Mouse (Mus musculus) embryonic facial prominence, embryonic 13.5 days (tissue): ENCODE measurements at regions not wholly inside any gene's neighbourhood (a gene's known extent, or its start where the extent isn't known, plus 50 kb on each side); places are given as distances from the start of the nearest gene placed in this dataset.

ENCODE experiments used
- ATAC-seq: fragments of 200-750 bp; cut with Nextera tagmentation; 2 replicates; pipeline ENCODE4 v1.8.0; 2017; ENCODE audit warnings: low read depth; ENCODE audit not compliant: insufficient number of reproducible peaks, insufficient read depth, low FRiP score, low TSS enrichment
- H3K27ac ChIP-seq: fragments of 300-500 bp; sonication (generic); 2 replicates; pipeline ENCODE4 v1.5.1; 2015; ENCODE audit warnings: moderate library complexity, mild to moderate bottlenecking, inconsistent platforms
- H3K27me3 ChIP-seq: fragments of 300-500 bp; sonication (generic); 2 replicates; pipeline ENCODE4 v1.6.1; 2015; ENCODE audit warnings: mild to moderate bottlenecking, inconsistent platforms
- H3K36me3 ChIP-seq: fragments of 300-500 bp; sonication (generic); 2 replicates; pipeline ENCODE4 v1.6.1; 2015; ENCODE audit warnings: mild to moderate bottlenecking, inconsistent platforms
- H3K4me1 ChIP-seq: fragments of 300-500 bp; sonication (generic); 2 replicates; pipeline ENCODE4 v1.6.1; 2015; ENCODE audit warnings: inconsistent platforms
- H3K4me2 ChIP-seq: fragments of 300-500 bp; sonication (generic); 2 replicates; pipeline ENCODE4 v1.6.1; 2015; ENCODE audit warnings: moderate library complexity, mild to moderate bottlenecking, inconsistent platforms
- H3K4me3 ChIP-seq: fragments of 300-500 bp; sonication (generic); 2 replicates; pipeline ENCODE4 v1.5.1; 2015; ENCODE audit warnings: mild to moderate bottlenecking, inconsistent platforms
- H3K9ac ChIP-seq: fragments of 300-500 bp; sonication (generic); 2 replicates; pipeline ENCODE4 v1.6.1; 2015; ENCODE audit warnings: mild to moderate bottlenecking, inconsistent platforms
- H3K9me3 ChIP-seq: fragments of 300-500 bp; sonication (generic); 2 replicates; pipeline ENCODE4 v1.6.1; 2016; ENCODE audit warnings: inconsistent platforms
- WGBS: fragments of 180-500 bp; shearing (Covaris S2); methylation state at CpG from one replicate; pipeline ENCODE4 v1.1.7; 2015; ENCODE audit warnings: mixed read lengths; 5-methylcytosine and 5-hydroxymethylcytosine counted together

DNA sequence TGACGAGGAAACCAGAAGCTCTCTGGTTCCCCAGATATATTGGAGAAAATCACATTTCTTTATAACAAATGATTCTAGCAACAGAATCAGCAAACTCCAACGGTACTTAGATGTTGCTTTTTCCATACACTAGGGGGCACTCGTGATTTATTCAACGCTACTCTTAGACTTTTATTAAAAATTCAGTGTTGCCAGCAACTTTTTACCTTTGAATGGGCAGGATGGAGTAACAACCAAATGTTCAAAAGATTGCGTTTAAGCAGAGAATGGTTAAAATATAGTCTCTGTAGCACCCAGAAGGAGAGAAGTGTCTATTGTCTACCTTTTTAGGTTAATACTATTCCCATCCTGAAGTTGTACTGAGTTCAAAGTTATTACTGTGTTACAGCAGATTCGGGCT lies 715.4 kb upstream of the Cblb start:
- Histone ChIP-seq H3K27me3 (no peaks in the 10 kb centered on the region), H3K4me2 (no peak overlapping the region), H3K4me1 (no peaks in the 10 kb centered on the region), H3K4me3 (no peak overlapping the region), H3K9ac (no peak overlapping the region), H3K9me3 (no peaks in the 10 kb centered on the region), H3K36me3 (no peaks in the 10 kb centered on the region), H3K27ac (no peak overlapping the region)
- no peak for ATAC-seq
- 16% methylated on average over 6 of the region's 6 CpGs for whole genome bisulfite sequencing

DNA sequence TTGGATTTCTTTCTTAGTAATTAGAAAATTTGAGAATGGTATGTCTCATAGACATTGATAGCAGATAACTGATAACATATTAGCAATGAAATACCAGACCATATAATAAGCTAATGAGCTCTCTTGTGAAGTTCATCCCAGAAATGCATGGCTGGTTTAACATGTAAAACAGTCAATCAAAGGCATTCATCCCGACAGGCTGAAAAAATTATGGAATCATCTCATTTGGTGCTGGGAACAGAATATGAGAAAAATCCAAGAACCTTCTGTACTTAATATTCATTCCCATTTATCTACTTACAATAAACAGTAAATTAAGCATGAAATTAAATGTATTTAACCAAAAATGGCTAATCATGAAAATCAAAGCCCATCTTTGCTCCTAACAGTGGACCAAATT lies 698.8 kb upstream of the Cblb start:
- 73% methylated on average over 1 of the region's 1 CpGs for WGBS
- no peak for ATAC-seq
- Histone ChIP-seq H3K9me3 (no peaks in the 10 kb centered on the region), H3K4me2 (no peak overlapping the region), H3K36me3 (no peaks in the 10 kb centered on the region), H3K4me1 (no peaks in the 10 kb centered on the region), H3K9ac (no peak overlapping the region), H3K27ac (no peak overlapping the region), H3K27me3 (no peaks in the 10 kb centered on the region), H3K4me3 (no peak overlapping the region)

DNA sequence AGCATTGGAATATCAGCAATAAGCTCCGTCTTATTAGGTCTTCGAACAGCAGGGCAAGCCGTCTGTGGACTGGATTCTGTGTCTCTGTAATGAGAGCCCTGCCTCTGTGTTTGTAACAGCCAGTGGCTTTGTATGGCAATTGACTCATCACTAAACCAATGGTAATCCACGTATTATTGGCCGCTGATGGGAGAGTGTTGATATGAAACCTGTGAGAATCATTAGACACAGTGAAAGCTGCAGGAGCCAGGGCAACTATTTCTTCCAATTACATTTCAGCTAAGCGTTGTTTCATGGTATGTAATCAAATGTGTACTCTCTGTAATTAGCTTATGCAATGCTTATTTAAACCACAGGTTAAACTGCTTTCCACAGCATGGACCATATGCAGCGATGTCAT lies 696.1 kb upstream of the Cblb start:
- Histone ChIP-seq H3K4me3 (no peak overlapping the region), H3K4me1 (no peaks in the 10 kb centered on the region), H3K4me2 (no peak overlapping the region), H3K27ac (no peak overlapping the region), H3K9ac (no peak overlapping the region), H3K27me3 (no peaks in the 10 kb centered on the region), H3K9me3 (no peaks in the 10 kb centered on the region), H3K36me3 (no peaks in the 10 kb centered on the region)
- 78% methylated on average over 7 of the region's 7 CpGs for WGBS
- no peak for ATAC-seq

DNA sequence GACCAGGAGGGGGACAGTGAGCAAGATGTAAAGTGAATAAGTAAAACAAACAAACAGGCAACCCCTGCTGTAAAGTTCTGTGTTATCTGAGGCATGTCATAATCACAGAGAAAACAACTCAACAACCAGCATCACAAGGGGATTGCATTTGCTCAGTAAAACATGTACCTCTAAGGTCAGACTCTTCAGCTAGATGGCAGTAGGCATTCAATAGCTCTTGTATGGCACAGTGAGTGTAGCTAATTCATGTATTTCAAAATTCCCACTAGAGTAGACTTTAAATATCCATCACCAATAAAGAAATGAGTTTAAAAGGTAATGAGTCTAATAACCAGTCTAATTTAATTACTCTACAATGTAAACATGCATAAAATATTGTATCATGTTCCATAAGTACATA lies 683.9 kb upstream of the Cblb start:
- Histone ChIP-seq H3K27me3 (no peaks in the 10 kb centered on the region), H3K4me3 (no peak overlapping the region), H3K9me3 (no peaks in the 10 kb centered on the region), H3K36me3 (no peaks in the 10 kb centered on the region), H3K4me2 (no peak overlapping the region), H3K9ac (no peak overlapping the region), H3K27ac (no peak overlapping the region), H3K4me1 (no peaks in the 10 kb centered on the region)
- no peak for ATAC-seq

DNA sequence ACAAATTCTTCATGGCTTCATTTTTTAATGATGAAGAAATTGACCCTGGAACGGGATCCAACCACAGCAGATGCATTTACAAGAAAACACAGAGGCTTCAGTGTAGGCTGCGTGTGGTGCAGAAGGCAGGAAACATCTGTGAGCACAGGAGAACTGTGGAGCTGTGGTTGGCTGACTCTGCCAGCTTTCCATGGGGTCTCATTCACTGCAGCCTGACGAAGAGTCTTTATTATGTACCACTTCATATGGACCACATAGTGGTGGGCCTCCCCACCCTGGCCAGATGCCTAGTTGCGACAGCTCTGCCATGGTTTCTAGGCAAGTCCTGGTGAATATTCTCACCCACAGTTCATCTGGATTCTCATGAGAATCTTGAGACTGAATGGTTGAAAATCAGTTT lies 678.9 kb upstream of the Cblb start:
- Histone ChIP-seq H3K4me1 (no peaks in the 10 kb centered on the region), H3K27ac (no peak overlapping the region), H3K9ac (no peak overlapping the region), H3K36me3 (no peaks in the 10 kb centered on the region), H3K4me2 (no peak overlapping the region), H3K27me3 (no peaks in the 10 kb centered on the region), H3K9me3 (no peaks in the 10 kb centered on the region), H3K4me3 (no peak overlapping the region)
- WGBS: 35% methylated on average over 4 of the region's 4 CpGs
- ATAC-seq: peak; percentile 69; the same call in 1 of the 2 replicates

DNA sequence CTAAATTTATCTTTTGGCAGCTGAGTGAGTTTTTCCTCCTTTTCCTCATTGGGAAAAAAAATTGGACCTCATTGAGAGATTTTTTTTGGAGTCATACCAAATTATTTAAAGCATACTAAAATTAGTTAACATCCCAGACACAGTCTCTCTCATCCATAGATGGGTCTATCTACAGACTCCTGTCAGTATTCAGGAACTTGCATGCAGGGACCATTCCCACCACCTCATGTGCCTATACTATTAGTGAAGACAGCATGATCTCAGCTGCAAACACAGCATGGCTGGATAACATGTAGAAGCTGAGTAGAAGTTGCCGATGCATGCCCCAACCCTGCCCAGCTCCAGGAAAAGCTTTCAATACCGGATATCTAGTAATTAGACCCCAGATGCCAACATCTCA lies 677.2 kb upstream of the Cblb start:
- WGBS: 87% methylated on average over 2 of the region's 2 CpGs
- Histone ChIP-seq H3K9ac (no peak overlapping the region), H3K27ac (no peak overlapping the region), H3K4me3 (no peak overlapping the region), H3K4me1 (no peaks in the 10 kb centered on the region), H3K36me3 (no peaks in the 10 kb centered on the region), H3K4me2 (no peak overlapping the region), H3K9me3 (no peaks in the 10 kb centered on the region), H3K27me3 (no peaks in the 10 kb centered on the region)
- ATAC-seq: no peak

DNA sequence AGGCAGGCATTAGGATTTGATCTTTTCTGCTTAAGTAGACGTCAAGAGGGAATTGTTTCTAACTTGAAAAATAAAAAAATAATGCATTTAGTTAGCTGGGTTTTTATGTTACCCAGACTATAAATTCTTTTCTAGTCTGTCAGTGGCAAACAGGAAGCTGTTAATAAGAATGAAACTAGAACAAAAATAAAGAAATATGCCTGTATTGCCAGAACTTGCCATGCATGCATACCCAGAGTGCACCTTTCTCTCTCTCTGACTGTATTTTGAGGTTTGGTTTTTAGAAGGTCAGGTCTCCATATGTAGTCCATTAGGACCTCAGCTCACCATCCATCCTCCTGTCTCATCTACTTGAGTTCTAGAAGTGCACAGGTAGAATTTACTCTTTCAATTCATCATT lies 661.0 kb upstream of the Cblb start:
- Histone ChIP-seq H3K4me3 (no peak overlapping the region), H3K9me3 (no peaks in the 10 kb centered on the region), H3K36me3 (no peaks in the 10 kb centered on the region), H3K4me2 (no peak overlapping the region), H3K27me3 (no peaks in the 10 kb centered on the region), H3K4me1 (no peaks in the 10 kb centered on the region), H3K9ac (no peak overlapping the region), H3K27ac (no peak overlapping the region)
- 56% methylated on average over 1 of the region's 1 CpGs for WGBS
- no peak for ATAC-seq

DNA sequence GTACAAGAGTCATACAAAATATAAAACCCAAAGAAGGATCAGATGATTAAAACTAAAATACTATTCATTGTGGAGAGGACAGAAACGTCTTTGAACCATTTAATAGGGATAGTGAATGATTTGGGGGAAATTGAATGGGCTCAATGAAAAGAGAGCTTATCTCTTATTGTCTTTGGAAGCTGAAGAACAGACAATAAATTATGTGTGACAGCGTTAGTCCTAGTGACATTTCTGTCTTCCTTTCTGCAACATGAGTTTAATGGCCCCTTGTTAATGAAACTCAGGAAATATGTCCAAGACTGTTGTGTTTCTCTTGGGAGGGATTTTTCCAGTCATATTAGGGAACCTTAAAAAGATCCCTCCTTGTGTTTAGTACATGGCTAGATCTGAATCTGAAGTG lies 644.6 kb upstream of the Cblb start:
- ATAC-seq: no peak
- H3K36me3 ChIP-seq: no peaks in the 10 kb centered on the region
- no peak overlapping the region for H3K4me2 ChIP-seq
- no peaks in the 10 kb centered on the region for H3K4me1 ChIP-seq
- 54% methylated on average over 2 of the region's 2 CpGs for WGBS
- H3K9ac ChIP-seq: no peak overlapping the region
- no peak overlapping the region for H3K27ac ChIP-seq
- H3K9me3 ChIP-seq: no peaks in the 10 kb centered on the region
- H3K27me3 ChIP-seq: no peaks in the 10 kb centered on the region
- no peak overlapping the region for H3K4me3 ChIP-seq

DNA sequence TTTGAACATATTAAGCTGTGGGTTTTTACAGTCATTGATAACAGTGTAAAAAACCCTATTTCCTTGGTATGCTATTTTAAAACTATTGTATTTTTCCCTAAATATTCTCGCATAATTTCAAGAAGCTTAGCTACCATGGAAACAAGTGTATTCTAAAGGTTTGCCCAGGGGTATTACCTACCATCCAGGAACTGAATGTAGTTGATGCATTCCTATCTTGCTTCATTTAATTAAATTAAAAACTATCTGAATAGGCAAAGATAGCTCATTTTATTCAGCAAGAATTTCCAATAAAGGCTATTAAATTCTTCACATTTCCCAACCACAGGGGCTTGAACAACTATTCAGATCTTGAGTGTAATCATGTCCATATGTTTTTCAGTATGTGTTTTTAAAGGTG lies 643.5 kb upstream of the Cblb start:
- H3K36me3 ChIP-seq: no peaks in the 10 kb centered on the region
- no peak overlapping the region for H3K27ac ChIP-seq
- ATAC-seq: no peak
- H3K9ac ChIP-seq: no peak overlapping the region
- no peaks in the 10 kb centered on the region for H3K27me3 ChIP-seq
- H3K4me2 ChIP-seq: no peak overlapping the region
- no peaks in the 10 kb centered on the region for H3K4me1 ChIP-seq
- 76% methylated on average over 1 of the region's 1 CpGs for WGBS
- H3K4me3 ChIP-seq: no peak overlapping the region
- no peaks in the 10 kb centered on the region for H3K9me3 ChIP-seq

DNA sequence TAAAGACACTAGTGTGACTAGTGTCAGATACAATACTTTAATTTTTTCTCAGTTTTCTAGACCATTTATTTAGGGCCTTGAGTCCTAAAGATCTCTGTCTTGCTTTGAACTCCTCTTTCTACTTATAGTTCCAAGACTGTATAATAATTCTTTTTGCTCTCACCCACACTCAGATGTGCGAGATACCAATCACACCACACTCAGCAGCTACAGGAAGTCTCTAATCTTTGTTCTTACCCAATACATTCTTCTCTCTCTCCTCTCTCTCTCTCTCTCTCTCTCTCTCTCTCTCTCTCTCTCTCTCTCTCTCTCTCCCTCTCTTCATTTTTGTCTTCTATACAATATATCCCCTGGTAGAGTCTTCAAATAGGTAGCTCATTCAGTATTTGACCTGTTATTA lies 637.2 kb upstream of the Cblb start:
- ATAC-seq: no peak
- Histone ChIP-seq H3K36me3 (no peaks in the 10 kb centered on the region), H3K27me3 (no peaks in the 10 kb centered on the region), H3K4me3 (no peak overlapping the region), H3K4me1 (no peaks in the 10 kb centered on the region), H3K9ac (no peak overlapping the region), H3K4me2 (no peak overlapping the region), H3K9me3 (no peaks in the 10 kb centered on the region), H3K27ac (no peak overlapping the region)
- WGBS: 78% methylated on average over 1 of the region's 1 CpGs
